Mouse (Mus musculus): ENCODE data around the gene Kcnma1. TPM values are rescaled to one million over a fixed set of nuclear protein-coding genes. Genes with fewer than 3 reads are reported as not detected.

Gene Kcnma1
- polyA plus RNA-seq, 1 experiment from 2014 or later: 2.0 TPM

- Histone ChIP-seq H3K4me3 (ENCODE audit: low read length) (no peak overlapping the region), H3K9ac (replicated peaks; ENCODE audit: low read length) (no peak overlapping the region), H3K27me3 (ENCODE audit: insufficient read depth, low read length) (no peaks in the 10 kb centered on the region), H3K4me2 (replicated peaks; ENCODE audit: low read depth, low read length) (no peak overlapping the region), H3K4me1 (ENCODE audit: insufficient read depth, low read length) (0 out of 2 replicates have a peak, but pooled peaks cover 3% of the 10 kb centered on the region), H3K9me3 (ENCODE audit: low read length) (no peaks in the 10 kb centered on the region), H3K36me3 (ENCODE audit: insufficient read depth, low read length) (no peaks in the 10 kb centered on the region), H3K27ac (ENCODE audit: low read length) (no peak overlapping the region)
- WGBS: 60% methylated on average over 2 of the region's 2 CpGs
- ATAC-seq (ENCODE audit: low FRiP score, low TSS enrichment): no peak
Measured at GRCm38 (mm10) chr14:23465135-23465534, 549.2 kb downstream of the Kcnma1 start.

- Histone ChIP-seq H3K4me1 (ENCODE audit: insufficient read depth, low read length) (peaks cover 5% of the 10 kb centered on the region; the same call in 1 of the 2 replicates), H3K36me3 (ENCODE audit: insufficient read depth, low read length) (no peaks in the 10 kb centered on the region), H3K27me3 (ENCODE audit: insufficient read depth, low read length) (no peaks in the 10 kb centered on the region), H3K4me3 (ENCODE audit: low read length) (no peak overlapping the region), H3K9me3 (ENCODE audit: low read length) (no peaks in the 10 kb centered on the region), H3K4me2 (replicated peaks; ENCODE audit: low read depth, low read length) (no peak overlapping the region), H3K9ac (replicated peaks; ENCODE audit: low read length) (no peak overlapping the region), H3K27ac (ENCODE audit: low read length) (no peak overlapping the region)
- 53% methylated on average over 4 of the region's 4 CpGs for WGBS
- ATAC-seq (ENCODE audit: low FRiP score, low TSS enrichment): no peak
Measured at GRCm38 (mm10) chr14:23458560-23458959, 555.7 kb downstream of the Kcnma1 start.

GRCm38 (mm10) chr14:23451681-23452080, 562.6 kb downstream of the Kcnma1 start:
- 56% methylated on average over 6 of the region's 6 CpGs for WGBS
- no peak overlapping the region for H3K4me3 ChIP-seq (ENCODE audit: low read length)

GRCm38 (mm10) chr14:23437467-23437866, 576.8 kb downstream of the Kcnma1 start:
- H3K9ac ChIP-seq (replicated peaks; ENCODE audit: low read length): no peak overlapping the region
- no peaks in the 10 kb centered on the region for H3K36me3 ChIP-seq (ENCODE audit: insufficient read depth, low read length)
- H3K4me1 ChIP-seq (ENCODE audit: insufficient read depth, low read length): no peaks in the 10 kb centered on the region
- H3K27me3 ChIP-seq (ENCODE audit: insufficient read depth, low read length): no peaks in the 10 kb centered on the region
- no peak overlapping the region for H3K4me3 ChIP-seq (ENCODE audit: low read length)
- 52% methylated on average over 3 of the region's 3 CpGs for WGBS
- no peak overlapping the region for H3K4me2 ChIP-seq (replicated peaks; ENCODE audit: low read depth, low read length)
- H3K27ac ChIP-seq (ENCODE audit: low read length): no peak overlapping the region
- ATAC-seq (ENCODE audit: low FRiP score, low TSS enrichment): no peak
- no peaks in the 10 kb centered on the region for H3K9me3 ChIP-seq (ENCODE audit: low read length)

More at GRCm38 (mm10) chr14:23451681-23452080, 562.6 kb downstream of the Kcnma1 start:
- no peak for ATAC-seq (ENCODE audit: low FRiP score, low TSS enrichment)
- Histone ChIP-seq H3K4me1 (ENCODE audit: insufficient read depth, low read length) (no peaks in the 10 kb centered on the region), H3K27ac (ENCODE audit: low read length) (no peak overlapping the region), H3K9ac (replicated peaks; ENCODE audit: low read length) (no peak overlapping the region), H3K27me3 (ENCODE audit: insufficient read depth, low read length) (no peaks in the 10 kb centered on the region), H3K9me3 (ENCODE audit: low read length) (no peaks in the 10 kb centered on the region), H3K36me3 (ENCODE audit: insufficient read depth, low read length) (no peaks in the 10 kb centered on the region), H3K4me2 (replicated peaks; ENCODE audit: low read depth, low read length) (no peak overlapping the region)

GRCm38 (mm10) chr14:23435861-23436260, 578.4 kb downstream of the Kcnma1 start:
- Histone ChIP-seq H3K27me3 (ENCODE audit: insufficient read depth, low read length) (no peaks in the 10 kb centered on the region), H3K27ac (ENCODE audit: low read length) (no peak overlapping the region), H3K4me2 (replicated peaks; ENCODE audit: low read depth, low read length) (no peak overlapping the region), H3K4me3 (ENCODE audit: low read length) (no peak overlapping the region), H3K36me3 (ENCODE audit: insufficient read depth, low read length) (no peaks in the 10 kb centered on the region), H3K4me1 (ENCODE audit: insufficient read depth, low read length) (no peaks in the 10 kb centered on the region), H3K9me3 (ENCODE audit: low read length) (no peaks in the 10 kb centered on the region), H3K9ac (replicated peaks; ENCODE audit: low read length) (no peak overlapping the region)
- no peak for ATAC-seq (ENCODE audit: low FRiP score, low TSS enrichment)
- 76% methylated on average over 8 of the region's 8 CpGs for WGBS

- WGBS: 75% methylated on average over 2 of the region's 2 CpGs
- Histone ChIP-seq H3K36me3 (ENCODE audit: insufficient read depth, low read length) (no peaks in the 10 kb centered on the region), H3K4me2 (replicated peaks; ENCODE audit: low read depth, low read length) (no peak overlapping the region), H3K9me3 (ENCODE audit: low read length) (no peaks in the 10 kb centered on the region), H3K4me3 (ENCODE audit: low read length) (no peak overlapping the region), H3K4me1 (ENCODE audit: insufficient read depth, low read length) (peaks cover 13% of the 10 kb centered on the region), H3K27me3 (ENCODE audit: insufficient read depth, low read length) (no peaks in the 10 kb centered on the region), H3K27ac (ENCODE audit: low read length) (no peak overlapping the region), H3K9ac (replicated peaks; ENCODE audit: low read length) (no peak overlapping the region)
- ATAC-seq (ENCODE audit: low FRiP score, low TSS enrichment): no peak
Measured at GRCm38 (mm10) chr14:23430006-23430405, 584.3 kb downstream of the Kcnma1 start.

GRCm38 (mm10) chr14:23429043-23429442, 585.2 kb downstream of the Kcnma1 start:
- Histone ChIP-seq H3K27me3 (ENCODE audit: insufficient read depth, low read length) (no peaks in the 10 kb centered on the region), H3K36me3 (ENCODE audit: insufficient read depth, low read length) (no peaks in the 10 kb centered on the region), H3K27ac (ENCODE audit: low read length) (no peak overlapping the region), H3K4me2 (replicated peaks; ENCODE audit: low read depth, low read length) (no peak overlapping the region), H3K4me1 (ENCODE audit: insufficient read depth, low read length) (peaks cover 13% of the 10 kb centered on the region), H3K9ac (replicated peaks; ENCODE audit: low read length) (no peak overlapping the region), H3K4me3 (ENCODE audit: low read length) (no peak overlapping the region), H3K9me3 (ENCODE audit: low read length) (no peaks in the 10 kb centered on the region)
- ATAC-seq (ENCODE audit: low FRiP score, low TSS enrichment): peak; percentile 49; the same call in 1 of the 2 replicates
- WGBS: 27% methylated on average over 4 of the region's 4 CpGs

GRCm38 (mm10) chr14:23422481-23423040, 591.7 kb downstream of the Kcnma1 start:
- no peaks in the 10 kb centered on the region for H3K27me3 ChIP-seq (ENCODE audit: insufficient read depth, low read length)
- peaks cover 13% of the 10 kb centered on the region for H3K4me1 ChIP-seq (ENCODE audit: insufficient read depth, low read length)
- no peak for ATAC-seq (ENCODE audit: low FRiP score, low TSS enrichment)
- no peaks in the 10 kb centered on the region for H3K9me3 ChIP-seq (ENCODE audit: low read length)
- H3K9ac ChIP-seq (replicated peaks; ENCODE audit: low read length): no peak overlapping the region
- H3K27ac ChIP-seq (ENCODE audit: low read length): no peak overlapping the region
- no peak overlapping the region for H3K4me3 ChIP-seq (ENCODE audit: low read length)
- 61% methylated on average over 12 of the region's 12 CpGs for WGBS
- no peak overlapping the region for H3K4me2 ChIP-seq (replicated peaks; ENCODE audit: low read depth, low read length)
- H3K36me3 ChIP-seq (ENCODE audit: insufficient read depth, low read length): no peaks in the 10 kb centered on the region

GRCm38 (mm10) chr14:23418955-23419354, 595.3 kb downstream of the Kcnma1 start:
- H3K36me3 ChIP-seq (ENCODE audit: insufficient read depth, low read length): no peaks in the 10 kb centered on the region
- H3K9me3 ChIP-seq (ENCODE audit: low read length): no peaks in the 10 kb centered on the region
- H3K4me1 ChIP-seq (ENCODE audit: insufficient read depth, low read length): no peaks in the 10 kb centered on the region
- H3K27ac ChIP-seq (ENCODE audit: low read length): no peak overlapping the region
- no peak overlapping the region for H3K9ac ChIP-seq (replicated peaks; ENCODE audit: low read length)
- H3K4me2 ChIP-seq (replicated peaks; ENCODE audit: low read depth, low read length): no peak overlapping the region
- H3K4me3 ChIP-seq (ENCODE audit: low read length): no peak overlapping the region
- 90% methylated on average over 3 of the region's 3 CpGs for WGBS
- ATAC-seq (ENCODE audit: low FRiP score, low TSS enrichment): no peak
- no peaks in the 10 kb centered on the region for H3K27me3 ChIP-seq (ENCODE audit: insufficient read depth, low read length)

- Histone ChIP-seq H3K27ac (ENCODE audit: low read length) (no peak overlapping the region), H3K4me3 (ENCODE audit: low read length) (no peak overlapping the region), H3K4me2 (replicated peaks; ENCODE audit: low read depth, low read length) (no peak overlapping the region), H3K27me3 (ENCODE audit: insufficient read depth, low read length) (no peaks in the 10 kb centered on the region), H3K4me1 (ENCODE audit: insufficient read depth, low read length) (no peaks in the 10 kb centered on the region), H3K36me3 (ENCODE audit: insufficient read depth, low read length) (no peaks in the 10 kb centered on the region), H3K9me3 (ENCODE audit: low read length) (no peaks in the 10 kb centered on the region), H3K9ac (replicated peaks; ENCODE audit: low read length) (no peak overlapping the region)
- 95% methylated on average over 2 of the region's 2 CpGs for WGBS
- no peak for ATAC-seq (ENCODE audit: low FRiP score, low TSS enrichment)
Measured at GRCm38 (mm10) chr14:23407051-23407450, 607.2 kb downstream of the Kcnma1 start.

Measured in kidney, embryonic 16.5 days (tissue).